Mouse (Mus musculus) small intestine, adult 2 months (tissue): Measurements from ENCODE around the gene Wt1.

Experiments
- CTCF ChIP-seq: fragments of 200-500 bp; IDR thresholded peaks from 2 replicates; pipeline ENCODE4 v1.5.1; 2012; ENCODE audit warnings: low read depth, mild to moderate bottlenecking, control low read depth, inconsistent platforms, low read length, moderate library complexity, mixed read lengths; ENCODE audit not compliant: insufficient replicate concordance, insufficient read length; ENCODE audit errors: extremely low read depth
- POLR2A ChIP-seq: fragments of 200-500 bp; IDR thresholded peaks from 2 replicates; pipeline ENCODE4 v1.6.1; 2012; ENCODE audit warnings: low read depth, mild to moderate bottlenecking, control low read depth, inconsistent platforms, low read length, moderate library complexity

GRCm38 (mm10) chr2:105124391-105124790, 1.9 kb upstream of the Wt1 start:
- TF ChIP-seq POLR2A (no peak), CTCF (no peak)
